Mouse (Mus musculus): Measurements from ENCODE around the gene Sp2. TPM values are rescaled to one million over a fixed set of nuclear protein-coding genes. Genes with fewer than 3 reads are reported as not detected.

Sp2 gene
- total RNA-seq, 2 experiments from 2014 or later = 7.4 to 10.3 TPM

DNA sequence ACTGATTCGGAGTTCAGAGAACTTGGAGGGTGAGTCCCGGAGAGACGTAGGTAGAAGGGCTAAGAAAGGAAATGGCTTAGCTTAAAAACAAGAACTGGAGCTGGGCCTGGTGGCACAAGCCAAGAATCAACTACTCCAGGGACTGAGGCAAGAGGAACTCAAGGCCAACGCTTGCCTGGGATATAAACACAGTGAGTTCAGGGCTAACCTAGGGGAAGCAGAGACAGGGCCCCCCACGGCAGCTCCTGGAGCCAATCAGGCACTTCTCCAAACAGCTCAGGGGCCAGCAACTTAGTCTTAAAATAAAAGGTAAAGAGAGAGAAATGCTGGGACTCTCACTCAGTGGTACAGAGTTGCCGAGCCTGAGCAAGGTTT lies 44.3 kb downstream of the Sp2 start:
- DNase-seq = no peak

DNA sequence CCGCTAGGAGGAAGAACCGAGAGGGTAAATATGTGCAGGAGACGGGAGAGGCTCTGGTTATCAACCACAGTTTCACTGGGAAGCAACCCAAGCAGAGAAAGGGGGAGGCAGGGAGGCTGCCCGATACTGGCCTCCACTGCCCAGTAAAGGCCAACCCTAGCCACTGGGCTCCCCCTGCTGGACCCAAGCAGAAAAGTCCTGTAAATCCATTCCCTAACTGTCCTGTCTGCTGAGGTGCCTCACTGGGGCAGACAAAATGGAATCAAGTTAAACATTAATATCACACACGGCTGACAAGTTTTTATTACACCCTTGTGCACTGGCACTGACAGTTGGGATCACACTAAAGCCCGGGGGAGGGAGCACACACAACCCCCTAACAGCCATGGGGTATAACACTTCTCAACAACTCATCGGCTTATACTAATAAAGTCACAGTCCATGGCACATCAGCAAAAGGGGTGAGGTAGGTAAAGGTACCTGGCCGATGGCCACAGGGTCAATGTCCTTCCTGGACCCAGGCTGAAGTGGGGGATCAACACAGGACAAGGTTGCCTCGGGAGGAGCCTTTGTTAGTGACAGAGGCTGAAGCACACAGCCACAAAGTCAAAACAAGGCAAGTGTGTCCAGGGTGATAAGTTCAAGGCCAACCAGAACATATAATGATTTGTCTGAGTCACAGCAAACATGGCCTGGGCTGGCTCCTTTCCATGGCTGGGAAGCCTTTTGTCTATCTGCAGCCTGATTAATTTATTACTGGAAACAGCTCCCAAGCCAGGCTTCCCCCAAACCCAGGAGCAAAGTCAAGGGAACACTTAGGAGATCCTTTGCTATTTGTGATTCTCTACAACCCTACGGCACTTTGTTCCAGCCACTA lies 45.0 kb downstream of the Sp2 start:
- peak; percentile 66 to 71 for DNase-seq

DNA sequence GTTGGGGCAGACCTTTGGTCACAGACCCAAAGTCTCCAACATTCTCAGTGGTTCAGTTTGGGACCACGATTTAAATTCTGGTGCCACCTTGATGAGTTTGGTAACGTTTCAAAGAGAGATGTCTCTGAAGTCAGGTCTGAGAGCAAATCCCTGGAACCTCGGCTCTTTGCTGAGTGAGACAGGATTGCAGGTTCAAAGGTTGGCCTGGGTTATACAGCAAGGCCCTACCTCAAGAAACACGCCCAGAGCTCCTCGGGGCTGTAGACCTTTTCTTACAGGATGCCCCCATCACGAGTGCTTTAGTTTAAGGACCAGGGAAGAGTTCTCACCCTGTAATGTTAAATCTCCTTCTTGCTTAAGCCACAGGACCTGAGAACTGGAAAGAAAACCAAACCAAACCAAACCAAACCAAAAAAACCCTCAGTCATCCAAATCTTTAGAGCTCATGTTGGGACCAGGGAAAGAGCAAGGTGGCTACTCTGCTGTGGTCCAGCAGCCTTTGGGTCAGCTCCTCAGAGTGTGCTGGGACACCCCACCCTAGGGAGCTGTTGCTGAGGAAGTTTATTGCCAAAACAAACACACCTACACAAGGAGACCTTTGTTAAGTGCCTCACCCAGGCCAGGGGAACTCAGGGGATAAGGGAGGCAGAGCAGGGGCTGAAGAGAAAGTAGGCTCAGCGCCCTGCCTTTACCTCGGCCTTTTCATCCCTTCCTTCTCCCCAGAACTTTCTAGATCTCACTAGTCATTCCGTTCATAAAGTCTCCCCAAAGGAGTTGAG lies 46.7 kb downstream of the Sp2 start:
- no peak for DNase-seq

DNA sequence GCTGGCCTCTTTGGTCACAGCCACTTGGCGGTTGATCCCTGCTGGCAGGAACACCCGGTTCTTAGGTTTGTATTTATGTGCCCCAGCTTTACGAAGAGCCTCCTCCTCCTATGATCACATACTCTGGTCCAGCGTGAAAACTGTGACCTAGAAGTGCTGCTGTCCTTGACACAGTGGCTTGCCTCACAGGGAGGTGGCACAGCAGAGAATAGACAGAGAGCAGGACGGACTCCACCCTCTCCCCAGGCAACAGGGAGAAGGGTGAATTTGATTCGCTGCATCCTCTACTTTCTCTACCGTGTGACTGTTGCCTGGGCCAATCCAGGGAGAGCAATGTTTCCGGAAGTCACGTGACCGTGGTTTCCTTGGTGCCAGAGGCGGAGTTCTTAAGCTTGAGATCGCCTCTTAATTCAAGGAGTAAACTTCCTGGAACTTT lies 47.8 kb downstream of the Sp2 start:
- DNase-seq = peak in 1 of 2 experiments; percentile 71

DNA sequence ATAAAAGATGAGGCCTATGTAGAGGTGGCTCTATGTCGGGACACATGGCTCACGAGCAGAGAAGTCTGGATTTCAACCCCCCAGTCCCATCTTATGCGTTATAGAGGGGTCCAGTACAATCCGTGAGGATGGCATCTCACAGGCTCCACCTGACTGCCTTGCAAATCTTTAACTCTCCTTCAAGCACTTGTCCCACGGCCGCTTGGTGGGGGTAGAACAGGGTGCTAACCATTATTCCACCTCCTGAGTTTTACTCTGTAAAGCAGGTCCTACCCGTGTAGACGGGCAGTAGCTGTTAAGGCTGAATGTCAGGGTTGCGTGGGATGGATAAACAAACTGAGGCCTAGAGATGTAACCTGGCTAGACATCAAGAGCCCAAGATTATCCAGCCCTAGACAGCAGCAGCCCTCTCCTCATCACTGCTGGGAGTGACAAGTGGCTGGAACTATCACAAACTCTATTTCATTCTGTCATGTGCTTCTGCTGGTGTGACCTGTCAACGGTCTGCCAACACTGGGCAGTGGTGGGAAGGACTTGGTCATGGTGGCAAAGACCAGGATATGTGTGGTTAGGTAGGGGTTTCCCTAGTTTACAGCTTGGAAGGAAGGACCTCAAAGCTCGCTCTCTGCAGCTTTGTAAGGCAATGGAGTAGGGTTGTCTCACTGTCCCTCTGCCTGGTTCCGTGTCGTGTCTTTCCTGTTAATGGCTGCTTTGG lies 49.0 kb downstream of the Sp2 start:
- no peak for DNase-seq

DNA sequence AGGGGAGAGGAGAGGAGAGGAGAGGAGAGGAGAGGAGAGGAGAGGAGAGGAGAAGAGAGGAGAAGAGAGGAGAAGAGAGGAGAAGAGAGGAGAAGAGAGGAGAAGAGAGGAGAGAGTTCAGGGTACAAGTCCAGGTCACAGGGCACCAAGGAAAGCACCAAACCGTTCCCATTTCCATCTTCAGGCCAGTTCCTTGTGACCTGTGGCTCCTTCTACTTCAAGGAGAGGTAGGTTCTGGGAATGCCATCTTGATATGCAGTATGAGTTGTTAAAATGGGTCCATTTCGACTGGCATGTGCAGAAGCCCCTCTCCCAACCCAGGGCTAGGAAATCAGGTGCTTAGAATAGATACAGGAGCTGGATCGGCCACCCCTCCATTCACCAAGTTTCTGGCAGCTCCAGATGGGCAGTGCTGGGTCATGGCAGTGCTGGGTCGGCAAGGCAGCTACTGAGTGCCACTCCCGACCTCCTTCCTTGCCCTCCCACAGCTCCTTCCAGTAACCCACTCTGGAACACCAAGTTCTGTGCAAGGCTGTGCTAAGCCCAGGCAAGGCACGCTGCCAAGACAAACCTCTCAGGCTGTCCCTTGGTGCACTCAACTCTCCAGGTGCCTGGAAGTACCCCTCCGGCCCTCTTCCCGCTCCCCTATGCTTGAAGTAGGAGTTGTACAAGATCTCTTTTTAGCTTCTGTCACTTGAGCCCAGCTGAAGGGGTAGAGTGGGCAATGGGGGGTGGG lies 51.3 kb downstream of the Sp2 start:
- peak in 1 of 2 experiments; percentile 45 for DNase-seq

DNA sequence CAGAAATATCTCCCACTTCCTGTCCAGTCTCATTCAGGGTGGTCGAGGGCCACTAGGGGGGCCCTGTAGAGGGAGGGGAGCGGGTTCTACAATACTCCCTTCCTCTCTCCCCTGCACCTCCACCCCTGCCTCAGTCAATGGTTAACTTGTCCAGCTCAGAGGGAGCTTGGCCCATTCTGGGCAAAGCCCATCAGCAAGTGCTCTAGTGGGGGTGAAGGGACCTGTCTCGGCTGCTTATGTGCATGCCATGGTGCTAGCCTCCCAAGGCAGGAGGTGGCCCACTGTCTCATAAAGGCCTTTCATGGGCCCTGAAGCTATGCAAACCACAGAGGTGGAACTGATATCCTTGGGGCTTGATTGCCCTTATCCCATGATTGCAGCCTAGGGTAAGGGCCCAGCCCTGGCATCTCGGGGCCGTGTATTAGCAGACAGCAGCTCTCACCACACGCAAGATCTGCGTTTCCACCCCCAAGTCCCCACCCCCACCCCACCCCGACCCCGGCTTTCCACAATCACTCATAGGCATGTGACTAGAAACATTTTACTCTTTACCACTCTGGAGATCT lies 52.9 kb downstream of the Sp2 start:
- no peak for DNase-seq

DNA sequence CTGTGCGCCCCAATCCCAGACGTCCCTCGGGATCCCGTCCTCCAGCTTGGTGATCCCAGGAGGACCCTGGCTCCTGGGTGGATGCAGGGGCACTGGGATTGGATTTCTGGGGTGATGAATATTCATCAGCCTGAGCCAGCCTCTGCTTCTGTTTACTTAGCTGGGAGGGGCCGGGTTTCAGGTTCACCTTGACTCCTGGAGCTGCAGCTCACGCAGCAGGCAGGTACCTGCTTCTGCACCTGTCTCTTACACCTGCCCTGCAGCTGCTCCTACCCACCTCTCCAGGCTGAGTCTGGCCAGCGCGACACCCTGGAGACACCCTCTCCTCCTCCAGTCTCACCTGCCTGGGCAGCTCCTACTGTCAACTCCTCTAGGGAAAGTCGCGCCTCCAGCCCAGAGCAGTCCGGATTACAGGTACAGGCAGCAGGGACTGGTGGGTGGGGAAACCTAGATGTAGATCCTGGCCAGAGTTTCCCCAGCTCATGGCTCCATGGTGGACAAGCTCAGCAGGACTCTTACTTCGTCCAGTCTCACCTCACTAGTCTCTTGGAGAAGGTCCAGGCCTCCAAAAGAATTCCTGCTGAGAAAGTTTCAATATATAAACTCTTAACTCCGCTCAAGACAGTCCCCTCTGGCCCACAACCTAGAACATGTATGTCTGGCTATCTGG lies 53.5 kb downstream of the Sp2 start:
- no peak for DNase-seq

DNA sequence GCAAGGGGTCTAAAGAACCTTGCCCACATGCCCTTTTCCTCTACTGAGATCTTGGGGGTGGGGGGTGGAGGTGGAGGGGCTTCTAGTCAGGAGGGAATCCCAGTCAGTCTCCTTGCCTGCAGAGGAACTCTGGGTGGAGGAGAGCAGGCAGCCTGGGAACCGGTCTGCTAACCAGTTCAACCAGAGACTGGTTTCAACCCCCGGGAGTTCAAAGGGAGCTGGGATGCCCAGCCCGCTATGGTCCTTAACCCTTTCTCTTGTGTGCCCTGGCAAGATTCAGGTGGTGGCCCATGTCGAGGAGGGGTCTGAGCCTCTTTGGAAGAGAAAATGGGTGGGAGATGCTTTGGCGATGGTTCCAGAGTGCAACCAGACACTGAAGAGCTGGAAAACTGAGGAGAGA lies 54.1 kb downstream of the Sp2 start:
- no peak for DNase-seq

DNA sequence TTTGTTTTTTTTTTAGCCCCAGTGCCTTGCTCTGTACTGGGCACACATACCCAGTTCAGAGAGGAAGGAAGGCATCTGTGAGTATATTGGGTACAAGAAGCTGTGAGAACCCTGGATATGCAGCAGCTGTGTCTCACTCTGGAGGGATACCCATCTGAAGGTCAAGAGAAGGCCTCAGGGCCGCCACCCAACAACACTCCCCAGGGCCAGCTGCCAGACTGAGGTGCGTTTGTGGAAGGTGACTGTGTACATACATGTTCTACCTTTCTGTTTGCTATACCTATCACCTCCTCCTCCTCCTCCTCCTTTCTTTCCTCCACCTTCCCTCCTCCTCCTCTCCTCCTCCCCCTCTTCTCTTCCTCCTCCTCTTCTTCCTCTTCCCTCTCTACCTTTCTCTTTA lies 54.7 kb downstream of the Sp2 start, which contains the start of gene Prr15l:
Gene Prr15l, plus strand, starts transcription at position 17 of the 400 bp plus-strand sequence.
- no peak for DNase-seq

DNA sequence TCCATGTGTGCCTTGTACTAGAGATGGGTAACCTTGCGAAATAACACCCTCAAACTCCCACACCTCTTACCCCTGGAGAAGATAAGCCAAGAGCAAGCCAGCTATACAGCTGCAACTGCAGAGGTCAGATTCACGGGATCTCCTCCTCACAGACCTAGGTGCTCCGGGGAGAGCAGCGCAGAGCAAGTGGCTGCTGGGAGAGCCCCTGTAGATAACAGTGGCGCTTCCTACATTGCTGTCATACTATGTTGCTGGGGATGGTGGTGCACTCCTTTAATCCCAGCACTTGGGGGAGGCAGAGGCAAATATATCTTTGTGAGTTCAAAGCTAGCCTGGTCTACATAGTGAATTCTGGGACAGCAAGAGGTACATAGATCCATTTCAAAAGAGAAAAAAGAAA lies 56.2 kb downstream of the Sp2 start:
- DNase-seq = no peak

DNA sequence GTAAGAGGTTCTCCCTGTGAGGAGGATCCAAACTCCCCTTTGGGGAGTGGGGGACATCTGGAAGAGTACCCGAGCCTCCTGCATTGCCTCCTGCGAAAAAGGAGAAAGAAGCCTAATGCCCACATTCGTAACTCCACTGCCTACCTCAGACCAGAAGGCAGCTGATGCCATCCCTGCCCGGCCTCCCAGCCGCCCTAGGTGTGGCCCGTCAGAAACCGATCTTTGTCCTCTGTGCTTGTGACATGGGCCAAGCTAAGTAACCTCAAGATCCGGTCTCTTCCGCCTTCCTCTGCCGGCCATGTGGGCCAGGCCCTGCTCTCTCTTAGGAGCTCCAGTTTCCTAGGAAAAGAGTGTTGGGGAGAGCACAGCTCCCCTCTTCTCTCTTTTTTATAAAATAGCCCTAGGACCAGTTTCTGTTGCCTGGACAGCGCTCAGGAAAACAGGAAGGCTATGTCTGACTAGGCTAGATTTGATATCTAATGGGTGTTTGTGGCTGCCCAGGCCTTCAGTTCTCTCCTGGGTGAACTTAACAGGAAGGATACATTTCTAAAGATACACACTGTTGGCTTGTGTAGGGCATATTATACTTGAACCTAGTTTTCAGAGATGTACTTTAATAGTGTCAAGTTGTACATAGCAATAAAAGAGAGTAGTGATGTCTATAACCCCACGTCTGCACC lies 57.1 kb downstream of the Sp2 start:
- DNase-seq = no peak

DNA sequence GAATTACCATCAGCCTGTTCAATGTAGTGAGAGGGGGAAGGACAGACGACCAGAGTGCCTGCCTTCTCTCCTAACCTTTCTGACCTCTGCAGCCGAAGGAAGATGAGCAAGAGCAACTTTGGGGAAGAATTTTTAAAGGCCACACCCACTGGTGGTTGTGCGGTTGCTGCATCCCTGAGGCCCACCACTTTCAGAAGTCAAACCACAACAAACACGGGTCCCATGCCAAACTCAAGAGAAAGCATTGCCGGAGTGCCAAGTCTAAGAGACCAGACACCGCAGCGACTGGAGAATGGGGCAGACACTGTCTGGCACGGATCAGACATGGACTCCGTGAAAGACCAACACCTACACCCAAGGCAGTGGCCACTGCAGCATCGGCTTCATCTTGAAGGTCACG lies 57.9 kb downstream of the Sp2 start:
- no peak for DNase-seq

DNA sequence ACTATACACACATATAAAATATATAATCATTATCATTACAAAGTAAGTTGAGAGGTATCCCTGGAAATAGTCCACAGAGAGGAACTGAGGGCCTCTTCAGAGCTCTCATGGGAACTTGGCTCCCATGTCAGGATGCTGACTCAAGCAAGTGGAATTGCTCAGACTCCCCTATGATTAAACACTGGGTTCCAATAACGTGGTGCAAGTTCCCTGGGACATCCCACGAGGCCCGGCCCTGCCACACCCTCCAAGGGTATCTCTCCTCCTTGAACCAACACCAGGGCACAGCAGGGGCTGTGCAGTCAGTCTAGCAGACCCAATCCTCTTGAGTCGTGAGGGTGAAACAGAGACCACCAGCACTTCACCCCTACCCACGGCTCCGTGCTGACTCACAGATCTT lies 63.8 kb downstream of the Sp2 start:
- no peak for DNase-seq

DNA sequence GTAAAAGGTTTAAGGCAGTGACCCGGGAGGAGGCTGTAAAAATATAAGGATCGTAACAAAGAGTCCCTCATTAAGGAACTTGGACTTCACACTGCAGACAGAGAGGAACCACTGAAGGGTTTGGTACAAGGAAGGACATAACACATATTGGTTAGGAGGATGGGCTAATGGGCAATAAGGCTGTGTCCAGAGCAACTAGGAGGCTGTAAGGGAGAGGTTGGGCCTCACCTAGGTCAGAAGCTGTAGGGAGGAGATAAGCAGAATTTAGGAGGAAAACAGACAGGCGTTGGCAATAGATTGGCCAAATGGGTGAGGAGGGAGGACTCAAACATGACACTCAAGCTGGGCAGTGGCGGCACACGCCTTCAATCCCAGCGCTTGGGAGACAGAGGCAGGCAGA lies 65.3 kb downstream of the Sp2 start:
- no peak for DNase-seq

DNA sequence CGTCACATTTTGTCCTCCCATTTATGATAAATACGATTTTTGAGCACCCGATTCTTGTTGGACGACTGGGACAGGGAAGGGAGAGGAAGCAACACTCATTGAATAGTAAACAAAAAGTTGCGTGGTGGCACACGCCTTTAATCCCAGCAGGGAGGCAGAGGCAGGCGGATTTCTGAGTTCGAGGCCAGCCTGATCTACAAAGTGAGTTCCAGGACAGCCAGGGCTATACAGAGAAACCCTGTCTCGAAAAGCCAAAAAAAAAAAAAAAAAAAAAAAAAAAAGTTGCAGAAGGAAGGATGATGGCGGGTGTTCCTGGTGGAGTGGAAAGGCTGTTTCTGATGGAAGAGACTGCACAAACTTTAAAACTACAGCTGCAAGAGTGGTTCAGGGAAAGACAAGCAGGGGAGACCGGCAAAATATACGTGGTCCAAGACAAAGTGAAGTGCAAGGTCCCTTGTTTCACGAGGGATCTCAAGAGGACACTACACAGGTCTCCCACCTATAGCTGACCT lies 65.8 kb downstream of the Sp2 start:
- DNase-seq = no peak

DNA sequence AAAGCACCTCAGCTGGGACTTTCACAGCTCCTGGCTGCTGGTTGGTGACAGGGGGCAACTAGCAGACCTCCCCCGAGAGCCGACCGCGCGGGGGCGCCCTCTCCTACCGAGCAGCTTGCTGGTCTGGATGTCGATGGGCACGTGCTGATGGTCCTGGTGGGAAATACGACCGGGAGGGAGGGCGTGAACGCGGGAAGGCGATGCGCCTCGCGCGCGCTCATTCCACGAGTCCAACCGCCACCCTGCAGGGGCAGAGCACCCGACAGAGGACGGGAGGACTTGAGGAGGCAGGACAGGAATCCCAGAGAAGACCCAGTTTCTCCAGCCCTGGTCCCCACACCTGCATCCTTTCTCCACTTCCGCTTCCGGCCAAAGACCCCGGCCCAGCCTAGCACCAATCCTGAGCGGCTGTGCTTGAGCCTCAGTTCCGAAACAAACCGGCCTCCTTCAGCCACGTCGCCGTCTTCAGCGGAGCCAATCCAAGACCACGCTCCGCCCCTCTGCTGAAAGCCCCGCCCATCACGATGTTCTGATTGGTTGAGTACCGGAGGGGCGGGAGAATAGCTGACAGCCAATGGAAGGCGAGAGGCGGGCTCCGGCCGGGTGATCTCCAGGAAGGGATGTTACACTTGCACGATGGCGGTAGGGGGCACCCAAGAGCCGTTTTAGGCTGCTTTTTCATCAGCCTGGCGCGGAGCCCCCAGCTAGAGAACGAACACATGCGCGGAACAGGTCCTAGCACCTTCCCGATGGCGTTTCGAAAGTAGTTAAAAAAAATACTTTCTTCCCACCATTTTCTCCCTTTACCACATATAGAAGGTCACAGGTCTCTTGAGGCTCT lies 66.5 kb downstream of the Sp2 start, which contains the start of gene Cdk5rap3:
Gene Cdk5rap3, minus strand, starts transcription at position 453 of the 841 bp plus-strand sequence.
- DNase-seq = peak; percentile 99 to 100

DNA sequence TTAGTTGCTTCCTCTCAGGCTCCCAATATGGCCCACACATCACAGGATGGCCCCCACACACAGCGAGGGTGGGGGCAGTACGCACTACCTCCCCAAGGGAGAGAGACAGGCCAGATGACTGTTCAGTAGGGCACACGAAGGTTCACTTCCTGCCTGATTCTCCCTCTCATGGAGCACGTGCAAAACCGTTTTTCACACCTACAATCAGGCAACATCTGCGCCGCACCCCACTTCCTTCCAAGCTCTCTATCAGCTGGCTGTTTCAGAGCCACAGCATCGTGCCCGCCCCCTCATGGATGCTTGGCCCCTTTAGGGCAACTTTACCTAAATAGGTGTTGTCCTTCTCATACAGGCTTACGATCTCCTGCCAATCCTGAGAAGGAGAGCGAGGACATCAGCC lies 70.1 kb downstream of the Sp2 start:
- DNase-seq = no peak

DNA sequence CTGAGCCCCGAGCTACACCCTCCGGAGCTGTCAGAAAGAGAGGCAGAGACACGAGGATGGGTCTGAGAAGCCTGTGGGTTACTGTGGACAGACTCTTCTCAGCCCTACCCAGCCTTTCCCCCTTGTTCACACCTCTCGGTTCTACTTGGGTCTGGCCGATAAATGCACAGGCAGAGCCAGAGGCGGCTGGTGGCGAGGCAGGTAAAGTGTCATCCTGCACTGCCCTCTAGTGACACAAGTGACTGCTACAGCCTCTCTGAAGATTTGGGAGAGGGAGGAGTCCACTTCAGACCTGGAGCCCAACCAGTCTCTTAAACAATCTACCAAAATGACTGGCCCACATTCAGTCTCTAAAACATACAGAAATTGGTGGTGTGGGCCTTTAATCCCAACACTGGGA lies 72.8 kb downstream of the Sp2 start:
- DNase-seq = peak; percentile 79 to 87
